Mouse (Mus musculus) kidney, postnatal 0 days (tissue): ENCODE measurements around the gene Maats1. TPM values are rescaled to one million over a fixed set of nuclear protein-coding genes. Genes with fewer than 3 reads are reported as not detected.

Source experiments
- ATAC-seq: fragments of 200-750 bp; cut with Nextera tagmentation; replicated peaks from 2 replicates; pipeline ENCODE4 v1.8.0; 2017; ENCODE audit warnings: low read depth, moderate number of reproducible peaks, moderate TSS enrichment, moderate library complexity; ENCODE audit not compliant: low FRiP score
- DNase-seq: peaks from one replicate; pipeline ENCODE4 v3.0.0-alpha.2; 2016; ENCODE audit warnings: low spot score
- H3K27ac ChIP-seq: fragments of 300-500 bp; sonication (generic); 2 replicates; pipeline ENCODE4 v1.5.1; 2014; ENCODE audit warnings: mild to moderate bottlenecking
- H3K27me3 ChIP-seq: fragments of 300-500 bp; sonication (generic); 2 replicates; pipeline ENCODE4 v1.6.1; 2014; ENCODE audit warnings: low read length, mixed read lengths; ENCODE audit not compliant: insufficient read depth
- H3K36me3 ChIP-seq: fragments of 300-500 bp; sonication (generic); 2 replicates; pipeline ENCODE4 v1.6.1; 2014; ENCODE audit warnings: low read length, mixed read lengths; ENCODE audit not compliant: insufficient read depth
- H3K4me1 ChIP-seq: fragments of 300-500 bp; sonication (generic); replicated peaks from 2 replicates; pipeline ENCODE4 v1.6.1; 2014; ENCODE audit warnings: antibody characterized with exemption, low read length, mixed read lengths; ENCODE audit not compliant: insufficient read depth
- H3K4me2 ChIP-seq: fragments of 300-500 bp; sonication (generic); 2 replicates; pipeline ENCODE4 v1.6.1; 2014; ENCODE audit warnings: mild to moderate bottlenecking, low read length, moderate library complexity, mixed read lengths
- H3K4me3 ChIP-seq: fragments of 300-500 bp; sonication (generic); replicated peaks from 2 replicates; pipeline ENCODE4 v1.5.1; 2014; ENCODE audit warnings: low read depth, low read length
- H3K9ac ChIP-seq: fragments of 300-500 bp; sonication (generic); 2 replicates; pipeline ENCODE4 v1.6.1; 2014; ENCODE audit warnings: low read depth, low read length
- H3K9me3 ChIP-seq: fragments of 300-500 bp; sonication (generic); replicated peaks from 2 replicates; pipeline ENCODE4 v1.6.1; 2016; ENCODE audit warnings: low read length, inconsistent platforms, mixed read lengths
- CTCF ChIP-seq: IDR thresholded peaks from 2 replicates; pipeline ENCODE4 v1.5.1; 2016; ENCODE audit warnings: antibody characterized with exemption, low read depth, mild to moderate bottlenecking, moderate library complexity
- WGBS: fragments of 180-500 bp; shearing (Covaris S2); extraction: QIAGEN DNeasy Blood & Tissue Kit; methylation state at CpG from one replicate; pipeline ENCODE4 v1.1.7; 2014; 5-methylcytosine and 5-hydroxymethylcytosine counted together
- polyA plus RNA-seq: library from polyadenylated mRNA; unstranded; fragments of >200 nt; fragmentation: Nextera tagmentation; extraction: Ambion mirVana; gene quantifications from 2 replicates; pipeline ENCODE4 v1.2.1, GENCODE M21; 2015

The Maats1 gene
- polyA plus RNA-seq, 1 experiment from 2014 or later = 0.21 TPM

GRCm38 (mm10) chr16:38368336-38368735, 26.4 kb upstream of the Maats1 start:
- 27% methylated on average over 10 of the region's 10 CpGs for WGBS
- H3K27ac ChIP-seq = no peak overlapping the region
- H3K9me3 ChIP-seq = no peaks in the 10 kb centered on the region
- ATAC-seq = peak; percentile 69; the same call in 1 of the 2 replicates
- H3K4me2 ChIP-seq = 0 out of 2 replicates have a peak overlapping the region, but pooled peaks have one; percentile 14
- H3K27me3 ChIP-seq = no peaks in the 10 kb centered on the region
- H3K36me3 ChIP-seq = no peaks in the 10 kb centered on the region
- H3K4me3 ChIP-seq = no peak overlapping the region
- H3K9ac ChIP-seq = no peak overlapping the region
- TF ChIP-seq CTCF = no peak
- no peaks in the 10 kb centered on the region for H3K4me1 ChIP-seq
- DNase-seq = no peak

- ATAC-seq (no peak), DNase-seq (no peak)
- WGBS = 69% methylated on average over 4 of the region's 4 CpGs
- Histone ChIP-seq H3K27me3 (no peaks in the 10 kb centered on the region), H3K4me2 (no peak overlapping the region), H3K27ac (no peak overlapping the region), H3K4me1 (0 out of 2 replicates have a peak, but pooled peaks cover 3% of the 10 kb centered on the region), H3K4me3 (no peak overlapping the region), H3K36me3 (no peaks in the 10 kb centered on the region), H3K9ac (no peak overlapping the region), H3K9me3 (no peaks in the 10 kb centered on the region)
- no peak for TF ChIP-seq CTCF
Observed at GRCm38 (mm10) chr16:38366231-38366630, 24.3 kb upstream of the Maats1 start.

- Histone ChIP-seq H3K27me3 (no peaks in the 10 kb centered on the region), H3K9me3 (no peaks in the 10 kb centered on the region), H3K4me2 (no peak overlapping the region), H3K36me3 (no peaks in the 10 kb centered on the region), H3K27ac (no peak overlapping the region), H3K4me3 (no peak overlapping the region), H3K4me1 (0 out of 2 replicates have a peak, but pooled peaks cover 3% of the 10 kb centered on the region), H3K9ac (no peak overlapping the region)
- ATAC-seq (no peak), DNase-seq (no peak)
- no peak for TF ChIP-seq CTCF
- 87% methylated on average over 10 of the region's 10 CpGs for WGBS
Observed at GRCm38 (mm10) chr16:38365390-38365789, 23.4 kb upstream of the Maats1 start.

- TF ChIP-seq CTCF = no peak
- WGBS = 80% methylated on average over 7 of the region's 7 CpGs
- Histone ChIP-seq H3K4me3 (no peak overlapping the region), H3K9me3 (no peaks in the 10 kb centered on the region), H3K27me3 (no peaks in the 10 kb centered on the region), H3K27ac (no peak overlapping the region), H3K4me1 (0 out of 2 replicates have a peak, but pooled peaks cover 3% of the 10 kb centered on the region), H3K9ac (no peak overlapping the region), H3K36me3 (no peaks in the 10 kb centered on the region), H3K4me2 (no peak overlapping the region)
- ATAC-seq (no peak), DNase-seq (no peak)
Observed at GRCm38 (mm10) chr16:38363657-38364056, 21.7 kb upstream of the Maats1 start.

GRCm38 (mm10) chr16:38363256-38363595, 21.3 kb upstream of the Maats1 start:
- Histone ChIP-seq H3K4me3 (no peak overlapping the region), H3K4me1 (0 out of 2 replicates have a peak, but pooled peaks cover 3% of the 10 kb centered on the region), H3K9ac (no peak overlapping the region), H3K4me2 (no peak overlapping the region), H3K27ac (no peak overlapping the region), H3K36me3 (no peaks in the 10 kb centered on the region), H3K27me3 (no peaks in the 10 kb centered on the region), H3K9me3 (no peaks in the 10 kb centered on the region)
- no peak for ATAC-seq
- WGBS = 76% methylated on average over 3 of the region's 3 CpGs
- DNase-seq = no peak
- TF ChIP-seq CTCF = no peak

GRCm38 (mm10) chr16:38362493-38363255, 20.7 kb upstream of the Maats1 start:
- WGBS = 66% methylated on average over 20 of the region's 20 CpGs
- Histone ChIP-seq H3K4me3 (no peak overlapping the region), H3K36me3 (no peaks in the 10 kb centered on the region)

More at GRCm38 (mm10) chr16:38362493-38363255, 20.7 kb upstream of the Maats1 start:
- ATAC-seq (0 out of 2 replicates have a peak, but pooled peaks have one; percentile 25), DNase-seq (no peak)
- Histone ChIP-seq H3K4me2 (no peak overlapping the region), H3K27ac (no peak overlapping the region), H3K9me3 (no peaks in the 10 kb centered on the region), H3K4me1 (0 out of 2 replicates have a peak, but pooled peaks cover 3% of the 10 kb centered on the region), H3K9ac (no peak overlapping the region), H3K27me3 (no peaks in the 10 kb centered on the region)
- TF ChIP-seq CTCF = no peak
